Mouse (Mus musculus): ENCODE data around the gene Rrp15.

Gene Rrp15

GRCm38 (mm10) chr1:186714980-186715896, 33.9 kb downstream of the Rrp15 start:
- no peak for DNase-seq (ENCODE audit: low spot score in 2 of 2)

GRCm38 (mm10) chr1:186714215-186714614, 34.9 kb downstream of the Rrp15 start:
- no peak for DNase-seq (ENCODE audit: low spot score in 2 of 2)

- DNase-seq (ENCODE audit: low spot score in 2 of 2), result peak; percentile 66 to 70
These were observed 36.2 kb downstream of the Rrp15 start for GRCm38 (mm10) chr1:186712802-186713471.

- DNase-seq (ENCODE audit: low spot score in 2 of 2), result peak; percentile 40 to 41
These were observed 43.3 kb downstream of the Rrp15 start, which contains the start of gene Tgfb2 for GRCm38 (mm10) chr1:186705915-186706248. Tgfb2 (minus strand) TSS chr1:186705989.

GRCm38 (mm10) chr1:186705203-186705914, 43.8 kb downstream of the Rrp15 start:
- peak; percentile 39 to 55 for DNase-seq (ENCODE audit: low spot score in 2 of 2)

- peak; percentile 33 to 46 for DNase-seq (ENCODE audit: low spot score in 2 of 2)
These were observed 45.0 kb downstream of the Rrp15 start for GRCm38 (mm10) chr1:186703980-186704701.

- no peak for DNase-seq (ENCODE audit: low spot score in 2 of 2)
These were observed 45.7 kb downstream of the Rrp15 start for GRCm38 (mm10) chr1:186703256-186703979.

- no peak for DNase-seq (ENCODE audit: low spot score in 2 of 2)
These were observed 46.5 kb downstream of the Rrp15 start for GRCm38 (mm10) chr1:186702391-186703255.

GRCm38 (mm10) chr1:186701206-186701905, 47.8 kb downstream of the Rrp15 start:
- DNase-seq (ENCODE audit: low spot score in 2 of 2), result no peak

- no peak for DNase-seq (ENCODE audit: low spot score in 2 of 2)
These were observed 48.7 kb downstream of the Rrp15 start for GRCm38 (mm10) chr1:186700496-186700895.

- no peak for DNase-seq (ENCODE audit: low spot score in 2 of 2)
These were observed 50.4 kb downstream of the Rrp15 start for GRCm38 (mm10) chr1:186698583-186699338.

- DNase-seq (ENCODE audit: low spot score in 2 of 2), result no peak
These were observed 52.9 kb downstream of the Rrp15 start for GRCm38 (mm10) chr1:186696231-186696630.

GRCm38 (mm10) chr1:186695361-186695760, 53.8 kb downstream of the Rrp15 start:
- peak in 1 of 2 experiments; percentile 24 for DNase-seq (ENCODE audit: low spot score in 2 of 2)

GRCm38 (mm10) chr1:186692370-186692769, 56.8 kb downstream of the Rrp15 start:
- DNase-seq (ENCODE audit: low spot score in 2 of 2), result no peak

GRCm38 (mm10) chr1:186691708-186692107, 57.5 kb downstream of the Rrp15 start:
- DNase-seq (ENCODE audit: low spot score in 2 of 2), result no peak

- DNase-seq (ENCODE audit: low spot score in 2 of 2), result no peak
These were observed 65.1 kb downstream of the Rrp15 start for GRCm38 (mm10) chr1:186684041-186684440.

- DNase-seq (ENCODE audit: low spot score in 2 of 2), result no peak
These were observed 66.6 kb downstream of the Rrp15 start for GRCm38 (mm10) chr1:186682606-186683005.

GRCm38 (mm10) chr1:186677614-186678013, 71.5 kb downstream of the Rrp15 start:
- DNase-seq (ENCODE audit: low spot score in 2 of 2), result no peak

GRCm38 (mm10) chr1:186676199-186676598, 73.0 kb downstream of the Rrp15 start:
- DNase-seq (ENCODE audit: low spot score in 2 of 2), result no peak

Data from right cerebral cortex, adult 2 months (tissue).